Mouse (Mus musculus) kidney, postnatal 14 days (tissue): ENCODE measurements around the gene Thoc7.
"Not testable (repeated sequence)": the region's sequence is repeated elsewhere in the genome, so short reads cannot be mapped to it uniquely, and the experiment has no call there.

Experiments used
- DNase-seq: peaks from one replicate; pipeline ENCODE4 v3.0.0; 2022; ENCODE audit warnings: mixed read lengths

Gene Thoc7

DNA sequence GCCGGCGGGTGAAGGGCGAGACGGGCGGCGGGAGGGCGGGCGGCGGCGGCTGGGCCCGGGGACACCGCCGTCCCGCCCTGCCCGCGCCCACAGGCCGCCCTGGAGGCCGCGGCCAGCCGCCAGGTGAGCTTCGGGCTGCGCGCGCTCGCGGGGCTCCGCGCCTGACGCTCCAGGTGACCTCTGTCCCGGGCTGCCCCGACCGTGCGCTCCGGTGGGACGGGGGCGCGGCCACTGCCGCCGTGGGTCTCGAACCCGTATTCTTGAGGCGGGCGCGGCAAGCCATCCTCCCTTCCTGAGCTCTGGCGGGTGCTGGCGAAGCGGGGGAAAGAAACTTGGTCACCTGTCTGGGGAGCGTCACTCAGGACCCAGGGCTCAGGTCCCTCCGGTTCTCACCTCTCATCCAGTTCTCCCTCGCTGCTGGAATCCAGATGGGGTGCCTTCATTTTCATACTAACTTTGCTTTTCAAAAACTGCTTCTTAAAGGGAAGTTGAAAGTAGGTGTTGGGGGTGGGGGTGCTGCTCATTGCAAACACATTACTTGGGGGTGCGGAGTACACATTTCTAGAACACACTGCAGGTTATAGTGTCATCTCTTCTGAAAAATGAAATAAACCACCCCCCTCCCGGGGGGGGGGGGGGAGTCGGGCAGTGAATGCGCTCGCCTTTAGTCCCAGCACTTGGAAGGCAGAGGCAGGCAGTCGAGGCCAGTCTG, at the start of gene Thoc7, which contains the start of gene Atxn7:
Thoc7 (minus strand) TSS at position 452 of the 712 bp plus-strand sequence.
Atxn7 (plus strand) TSS at position 40 of the 712 bp plus-strand sequence.
- DNase-seq = peak; percentile 68

DNA sequence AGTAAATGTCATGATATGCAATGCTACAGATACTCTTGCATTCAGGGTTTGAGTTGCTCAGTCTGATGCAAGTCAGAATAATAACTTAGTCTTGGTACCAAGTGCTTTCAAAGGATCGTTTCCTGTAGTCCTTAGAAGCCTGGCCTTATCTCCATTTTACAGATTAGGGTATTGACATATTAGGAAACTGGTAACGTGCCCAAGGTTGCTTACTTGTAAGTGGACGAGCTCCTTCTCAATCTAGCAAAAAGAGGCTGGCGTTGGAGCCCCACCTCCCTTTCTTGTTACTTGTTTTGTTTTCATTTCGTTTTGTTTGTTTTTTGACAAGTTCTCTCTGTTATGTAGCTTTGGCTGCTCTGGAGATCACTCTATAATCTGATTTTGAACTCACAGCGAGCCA, 48.1 kb upstream of the Thoc7 start:
- no peak for DNase-seq

DNA sequence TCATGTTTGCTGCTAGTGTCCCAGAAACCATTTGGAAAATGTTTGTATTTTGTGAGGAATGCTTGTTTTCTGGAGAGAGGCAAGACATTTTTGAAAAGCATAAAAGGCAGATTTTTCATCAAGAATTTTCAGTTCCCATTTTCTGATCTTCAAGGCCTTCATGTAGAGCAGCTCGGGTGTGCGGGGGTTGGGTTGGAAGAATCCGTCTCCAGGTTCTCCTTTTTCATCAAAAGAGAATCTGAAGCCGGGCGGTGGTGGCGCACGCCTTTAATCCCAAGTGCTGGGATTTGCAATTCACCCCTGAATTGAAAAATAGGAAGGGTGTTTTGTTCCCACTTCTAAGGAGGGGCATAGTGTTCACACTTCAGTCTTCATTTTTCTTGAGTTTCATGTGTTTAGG, 41.1 kb upstream of the Thoc7 start:
- no peak for DNase-seq

DNA sequence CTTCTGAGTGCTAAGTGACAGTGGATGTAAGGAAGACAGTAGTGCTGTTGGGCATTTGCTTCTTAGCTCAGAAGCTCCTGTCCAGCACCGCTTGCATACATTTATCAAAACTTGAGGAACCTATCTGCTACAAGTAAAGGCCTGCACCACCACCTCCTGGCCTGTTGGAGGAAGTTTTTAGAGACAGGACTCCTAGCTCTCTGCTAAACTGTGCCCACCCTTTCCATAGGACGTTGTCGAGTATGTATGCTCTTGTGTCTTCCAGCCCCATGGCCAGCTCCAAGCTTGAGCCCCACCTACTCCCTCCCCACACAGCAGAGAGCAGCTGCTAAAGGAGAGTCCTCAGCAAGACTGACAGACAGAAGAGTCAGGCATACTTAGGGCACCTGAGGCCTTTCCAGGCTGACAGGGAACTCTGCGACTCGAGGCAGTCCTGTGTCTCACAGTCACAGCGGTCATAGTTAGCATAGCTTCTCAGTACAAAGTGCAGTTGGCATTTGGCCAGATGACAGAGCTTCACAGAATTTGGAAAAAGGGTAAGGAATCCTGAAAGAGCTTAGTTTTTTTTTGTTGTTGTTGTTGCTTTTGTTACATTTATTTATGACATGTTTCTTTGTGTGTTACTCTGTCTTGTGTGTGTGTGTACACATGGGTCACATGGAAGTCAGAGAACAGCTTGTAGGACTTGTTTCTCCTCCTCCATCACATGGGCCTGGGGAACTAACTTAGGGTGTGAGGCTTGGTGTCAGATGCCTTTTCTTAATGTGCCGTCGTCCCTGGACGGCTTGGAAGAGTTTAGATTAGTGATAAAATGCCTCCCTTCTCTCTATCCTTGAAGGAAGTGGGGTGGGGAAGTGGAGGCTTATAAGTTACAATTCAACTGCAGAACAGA, 33.8 kb upstream of the Thoc7 start:
- DNase-seq = peak; percentile 60

DNA sequence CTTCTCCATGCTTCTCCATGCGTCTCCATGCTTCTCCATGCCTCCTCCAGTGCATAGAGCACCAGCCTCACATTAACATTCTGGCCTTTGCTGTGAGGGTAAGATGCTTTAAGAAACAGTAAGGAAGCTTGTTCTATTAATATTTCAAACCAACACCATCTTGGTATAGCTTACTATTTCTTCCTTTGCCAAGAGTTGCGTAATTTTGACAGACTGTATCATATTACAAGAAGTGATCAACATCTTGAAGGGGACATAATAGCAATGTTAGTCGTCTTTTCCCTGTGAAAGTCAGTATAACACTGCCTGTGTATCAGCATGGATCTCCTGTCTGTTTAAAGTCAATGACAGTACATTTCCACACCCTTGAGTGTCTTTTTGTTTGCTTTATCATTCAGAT, 29.1 kb upstream of the Thoc7 start:
- no peak for DNase-seq

DNA sequence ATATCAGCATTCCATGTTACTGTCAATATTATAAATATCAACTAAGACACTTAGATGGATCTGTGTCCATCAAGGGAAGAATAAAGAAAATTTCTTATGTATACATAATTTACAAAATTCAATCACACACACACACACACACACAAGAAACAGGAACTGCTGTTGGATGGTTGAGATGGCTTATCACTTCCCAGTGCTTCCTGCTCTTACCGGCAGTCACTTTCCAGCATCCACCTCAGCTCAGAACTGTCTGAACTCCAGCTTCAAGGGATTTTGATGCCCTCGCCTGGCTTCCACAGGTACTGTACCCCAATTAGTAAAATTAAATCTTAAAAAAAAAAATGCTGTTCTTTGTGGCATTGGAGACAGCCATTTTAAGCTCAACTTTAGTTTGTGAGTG, 26.7 kb upstream of the Thoc7 start:
- DNase-seq = no peak

DNA sequence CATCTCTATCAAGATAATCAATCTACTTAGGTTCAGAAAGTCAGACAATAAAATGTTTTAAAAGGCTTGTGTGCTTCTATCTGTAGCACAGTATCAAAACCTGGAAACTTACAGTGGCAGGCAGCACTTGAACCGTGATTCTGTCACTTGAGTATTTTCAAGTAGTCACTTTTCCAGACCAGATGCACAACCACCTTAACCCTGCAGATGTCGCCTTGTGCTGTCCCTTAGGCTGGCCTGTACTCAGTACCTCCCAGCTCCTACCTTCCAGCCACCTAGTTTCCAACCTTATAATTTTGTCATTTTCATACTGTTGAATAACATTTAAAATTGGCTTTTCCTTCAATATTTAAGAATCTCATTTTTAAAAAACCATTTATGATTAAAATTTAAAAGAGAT, 20.5 kb upstream of the Thoc7 start:
- no peak for DNase-seq

DNA sequence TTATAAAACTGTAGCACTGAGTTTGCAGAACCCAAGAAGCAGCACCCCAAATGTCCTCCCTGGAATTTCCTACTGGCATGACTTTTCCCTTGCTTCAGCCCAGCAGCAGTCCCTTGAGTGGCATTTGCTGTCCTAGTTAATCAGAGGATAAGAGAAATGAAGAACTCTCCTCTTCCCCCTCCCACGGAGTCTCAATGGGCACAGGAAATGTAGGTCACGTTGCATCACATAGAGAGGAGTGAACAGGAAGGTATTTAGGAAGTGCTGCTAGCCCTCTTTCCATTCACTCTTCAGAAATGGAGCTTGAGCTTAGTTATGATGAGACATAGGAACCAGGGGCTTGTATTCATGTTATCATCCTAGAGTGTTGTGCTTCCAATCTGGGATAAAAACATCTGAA, 19.6 kb upstream of the Thoc7 start:
- no peak for DNase-seq

DNA sequence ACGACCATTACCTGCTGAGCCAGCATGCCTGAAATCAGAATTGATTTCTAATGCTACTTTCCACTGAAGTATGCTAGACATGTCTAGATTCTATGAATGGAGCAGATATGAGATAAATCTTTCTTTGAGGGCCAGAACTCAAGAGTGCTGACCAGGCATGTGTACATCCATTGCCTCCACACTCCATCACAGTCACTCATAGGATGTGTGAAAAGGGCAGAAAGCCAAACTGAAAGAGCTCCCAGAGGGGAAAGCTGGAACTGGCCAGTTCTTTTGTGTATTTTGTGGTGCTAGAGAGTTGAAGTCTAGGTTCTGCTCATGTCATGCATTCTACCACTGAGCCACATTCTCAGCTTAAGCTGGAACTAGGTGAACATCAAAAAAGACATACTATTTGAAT, 15.8 kb upstream of the Thoc7 start:
- DNase-seq = no peak

DNA sequence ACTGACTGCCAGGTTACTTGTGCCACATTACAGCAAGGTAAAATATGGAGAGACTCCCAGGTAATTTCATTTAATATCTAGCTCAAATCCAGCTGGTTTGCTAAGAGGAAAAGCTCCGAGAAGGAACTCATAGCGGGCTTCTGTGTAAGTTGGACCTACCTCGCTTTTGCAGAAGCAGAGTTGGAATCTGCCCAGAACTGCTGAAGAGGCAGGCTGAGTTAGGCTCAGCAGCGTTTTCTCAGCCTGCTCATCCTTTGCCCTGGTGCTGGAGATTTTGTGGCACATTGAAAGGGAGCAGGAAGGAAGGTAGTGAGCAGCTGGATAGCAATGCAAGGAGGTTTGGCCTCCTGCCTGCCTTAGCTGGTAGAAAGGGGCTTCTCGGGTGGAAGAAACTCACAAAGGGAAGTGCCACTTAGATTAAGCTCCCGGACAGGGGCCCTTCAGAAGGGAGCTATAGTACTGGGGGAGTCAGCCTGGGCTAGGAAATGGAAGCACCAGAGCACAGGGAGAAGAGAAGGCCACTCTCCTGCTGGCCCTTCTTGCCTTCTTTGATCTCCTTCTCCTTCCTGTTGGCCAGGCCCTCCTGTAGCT, 10.1 kb upstream of the Thoc7 start:
- DNase-seq = no peak

DNA sequence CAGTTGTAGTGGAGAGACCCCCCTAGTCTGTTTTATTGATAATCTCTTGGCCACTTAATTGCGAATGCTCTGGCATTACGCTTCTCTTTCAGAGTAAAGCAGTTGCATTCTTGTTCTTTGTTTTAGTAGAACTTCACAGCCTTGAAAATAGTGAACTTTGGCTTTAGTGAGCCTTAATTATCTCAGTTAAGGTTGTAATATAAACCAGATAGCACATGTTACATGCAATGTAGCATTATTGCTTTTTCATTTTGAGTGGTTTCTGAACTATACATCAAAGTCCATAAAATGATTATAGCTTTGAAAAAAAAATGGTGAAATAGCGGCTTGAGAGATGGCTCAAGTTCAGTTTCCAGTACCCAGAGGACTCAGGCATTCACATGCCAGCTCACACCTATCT, 8.9 kb upstream of the Thoc7 start:
- DNase-seq = no peak

DNA sequence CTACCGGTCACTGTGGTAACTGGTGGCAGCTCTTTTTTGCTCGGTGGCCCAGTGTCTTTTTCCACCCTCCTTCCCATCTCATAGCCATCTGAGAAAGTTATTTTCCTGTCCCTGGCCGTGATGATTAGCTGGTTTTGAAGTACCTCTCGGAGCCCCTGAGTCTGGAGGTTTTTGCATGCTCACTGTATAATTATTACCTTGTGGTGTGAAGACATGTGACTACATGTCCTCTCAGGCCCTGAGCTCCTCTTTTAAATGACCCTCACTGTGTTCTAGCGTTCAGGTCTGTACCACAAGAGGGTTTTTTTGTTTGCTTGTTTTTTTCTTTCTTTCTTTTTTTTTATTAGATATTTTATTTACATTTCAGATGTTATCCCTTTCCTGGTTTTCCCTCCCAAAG, 6.8 kb upstream of the Thoc7 start:
- peak; percentile 21 for DNase-seq

DNA sequence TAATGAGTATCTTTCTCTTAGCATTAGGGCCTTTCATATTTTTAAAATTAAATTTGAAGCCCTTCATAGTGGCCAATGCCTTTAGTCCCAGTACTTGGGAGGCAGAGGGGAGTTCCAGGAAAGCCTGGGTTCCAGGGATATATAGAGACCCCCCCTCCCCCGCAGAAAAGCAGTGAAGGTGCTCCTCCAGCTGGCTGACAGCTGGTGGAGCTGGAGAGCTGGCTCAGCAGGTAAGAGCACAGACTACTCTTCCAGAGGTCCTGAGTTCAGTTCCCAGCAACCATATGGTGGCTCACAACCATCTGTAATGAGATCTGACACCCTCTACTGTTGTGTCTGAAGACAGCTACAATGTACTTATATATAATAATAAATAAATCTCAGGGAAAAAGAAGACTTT, 6.0 kb upstream of the Thoc7 start:
- no peak for DNase-seq

DNA sequence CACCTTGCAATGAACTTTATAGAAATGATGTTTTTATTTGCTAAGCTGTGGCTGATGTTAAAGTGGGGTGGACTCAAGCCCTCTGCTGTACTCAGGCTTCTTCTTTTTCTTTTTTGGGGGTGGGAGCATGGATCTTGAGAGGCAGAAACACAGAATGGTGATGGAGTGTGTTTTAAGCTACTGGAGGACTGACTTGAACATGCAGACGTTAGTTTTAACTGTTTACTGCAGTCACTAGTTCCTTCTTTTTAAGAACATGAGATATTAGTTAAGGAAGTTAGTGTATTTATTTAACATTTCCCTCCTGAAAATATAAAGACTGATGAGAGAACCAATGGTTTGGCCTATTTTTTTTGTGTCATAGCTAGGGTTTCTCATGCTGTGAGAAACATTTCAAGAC, 1.9 kb upstream of the Thoc7 start:
- DNase-seq = no peak

DNA sequence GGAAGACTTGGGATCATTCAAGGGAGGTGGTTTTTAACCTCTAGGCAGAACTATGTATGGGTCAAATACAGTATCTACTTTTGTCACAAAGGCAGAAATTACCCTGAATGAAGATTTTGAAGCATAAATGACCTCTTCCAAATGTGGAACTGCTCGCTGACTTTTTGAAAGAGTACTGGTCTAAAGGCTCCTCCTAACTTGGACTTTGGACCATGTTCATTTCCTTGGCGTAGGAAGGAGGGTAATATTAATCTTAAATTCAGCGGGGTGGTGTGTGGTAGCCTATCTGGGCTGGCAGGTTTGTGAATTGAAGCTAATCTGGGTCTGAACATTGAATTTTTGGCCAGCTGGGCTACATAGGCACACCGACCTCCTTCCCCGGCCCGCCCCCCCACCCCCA, 824 bp upstream of the Thoc7 start:
- DNase-seq = no peak

DNA sequence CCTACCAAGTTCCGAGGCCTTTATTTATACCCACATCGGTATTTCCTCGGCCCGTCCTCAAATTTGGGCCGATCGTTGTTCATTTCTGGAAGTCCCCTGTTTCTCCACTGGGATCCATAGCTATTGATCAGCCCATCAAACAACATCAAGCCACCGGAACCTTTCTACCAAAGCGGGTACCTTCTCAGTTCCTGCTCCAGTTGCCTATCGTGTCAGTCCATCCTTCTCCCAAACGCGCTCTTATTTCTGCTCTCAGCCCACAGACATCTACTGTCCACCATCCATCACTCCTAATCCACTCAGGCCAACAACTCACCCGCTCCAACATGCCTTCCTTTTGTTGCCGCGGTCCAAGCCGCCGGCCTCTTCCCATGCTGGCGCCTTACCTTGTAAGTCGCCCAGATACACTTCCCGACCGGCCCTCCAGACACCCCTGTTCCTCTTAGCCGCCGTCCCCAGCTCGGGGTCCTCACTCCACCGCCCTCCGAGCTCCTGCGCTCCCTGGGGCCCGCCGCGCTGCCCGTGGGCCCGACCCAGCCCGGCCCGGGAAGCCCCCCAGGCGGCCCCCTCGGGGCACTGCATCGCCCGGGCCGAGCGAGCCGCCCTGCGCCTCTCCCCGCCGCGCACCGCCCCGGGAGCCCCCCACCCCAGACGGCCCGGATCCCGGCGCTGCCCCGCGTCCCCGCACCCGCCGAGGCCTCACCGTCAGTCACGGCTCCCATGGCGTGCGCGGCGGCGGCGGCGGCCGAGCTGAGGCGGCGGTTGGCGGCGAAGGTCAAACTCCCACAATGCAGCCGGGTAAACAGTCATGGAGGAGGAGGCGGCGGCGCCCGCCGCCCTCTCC, 948 bp downstream of the Thoc7 start:
- peak; percentile 78 for DNase-seq

DNA sequence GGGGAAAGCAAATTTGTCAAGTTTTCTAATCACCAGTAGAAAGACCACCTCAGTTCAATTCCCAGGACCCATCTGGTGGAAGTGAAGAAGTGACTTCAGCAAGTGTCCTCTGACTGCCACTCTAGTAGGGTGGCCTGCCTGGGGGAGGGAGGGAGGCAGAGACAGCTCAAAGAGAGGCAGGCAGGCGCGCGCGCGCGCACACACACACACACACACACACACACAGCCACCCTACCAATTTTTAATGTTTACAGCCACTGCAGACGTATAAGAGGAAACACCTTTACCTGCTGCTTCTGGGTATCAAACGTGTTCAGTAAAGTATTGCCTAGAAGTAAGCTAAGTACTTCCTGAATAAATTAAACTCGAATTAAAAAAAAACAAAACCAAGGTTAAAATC, 1.6 kb downstream of the Thoc7 start:
- DNase-seq = peak; percentile 38

DNA sequence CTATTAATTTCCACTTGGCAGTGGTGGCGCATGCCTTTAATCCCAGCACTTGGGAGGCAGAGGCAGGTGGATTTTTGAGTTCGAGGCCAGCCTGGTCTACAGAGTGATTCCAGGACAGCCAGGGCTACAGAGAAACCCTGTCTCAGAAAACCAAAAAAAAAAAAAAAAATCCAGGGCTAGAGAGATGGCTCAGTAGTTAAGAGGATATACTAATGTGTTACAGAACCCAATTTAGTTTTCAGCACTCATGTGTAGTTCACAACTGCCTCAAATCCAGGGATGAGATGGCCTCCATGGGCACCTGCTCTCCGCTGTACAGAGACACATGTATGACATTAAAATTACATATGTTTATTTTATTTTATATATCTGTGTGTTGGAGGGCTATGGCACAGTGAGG, 9.5 kb downstream of the Thoc7 start:
- not testable (repeated sequence) for DNase-seq

DNA sequence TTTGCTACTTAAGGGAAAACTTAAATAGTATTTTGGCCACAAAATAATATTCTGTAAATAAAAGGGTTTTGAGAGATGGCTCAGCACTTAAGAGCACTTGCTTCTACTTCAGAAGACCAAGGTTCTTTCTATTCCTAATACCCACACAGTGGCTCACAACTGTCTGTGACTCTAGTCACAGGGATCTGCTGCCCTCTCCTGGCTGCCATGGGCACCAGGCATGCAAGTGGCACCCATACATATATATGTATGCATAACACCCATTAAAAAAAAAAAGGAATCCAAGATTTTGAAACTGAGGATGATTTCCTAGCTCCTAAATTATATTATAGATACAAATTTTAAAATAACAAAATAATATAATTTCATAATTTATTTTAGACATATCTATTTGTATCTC, 11.3 kb downstream of the Thoc7 start:
- peak; percentile 27 for DNase-seq

DNA sequence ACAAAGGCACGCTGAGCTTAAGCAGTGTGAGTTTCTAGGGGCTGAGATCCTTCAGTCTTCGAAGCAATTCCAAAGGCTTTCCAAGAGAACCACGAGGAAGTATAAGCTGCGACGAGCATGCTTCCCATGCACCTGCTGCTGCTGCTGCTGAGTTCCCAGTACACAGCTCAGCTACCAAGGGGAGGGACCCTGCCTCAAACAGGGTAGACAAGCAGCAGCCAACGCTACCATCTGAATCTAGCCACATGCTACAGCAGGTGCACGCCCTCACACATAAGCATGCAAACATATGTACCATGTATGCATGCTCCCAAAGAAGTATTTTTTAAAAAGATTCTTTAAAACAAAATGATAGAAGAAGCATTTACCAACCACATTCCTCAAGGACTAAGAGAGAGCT, 13.3 kb downstream of the Thoc7 start:
- DNase-seq = no peak

DNA sequence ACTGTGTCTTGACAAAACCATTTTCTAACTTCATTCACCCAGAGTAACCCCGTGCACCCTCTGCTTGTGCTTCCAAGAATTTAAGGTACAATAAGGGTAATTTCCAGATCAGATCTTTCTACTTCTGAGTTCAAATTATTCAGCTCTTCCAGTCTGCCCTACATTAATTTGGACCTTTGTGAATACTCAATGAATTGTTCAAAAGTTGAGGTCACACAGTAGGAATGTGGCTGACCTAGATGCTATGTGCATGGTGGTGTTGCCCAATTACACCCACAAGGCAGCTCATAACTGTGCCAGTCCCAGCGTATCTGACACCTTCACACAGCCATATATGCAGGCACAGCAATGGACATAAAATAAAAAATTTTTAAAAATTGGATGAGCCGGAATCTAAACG, 17.0 kb downstream of the Thoc7 start:
- no peak for DNase-seq

DNA sequence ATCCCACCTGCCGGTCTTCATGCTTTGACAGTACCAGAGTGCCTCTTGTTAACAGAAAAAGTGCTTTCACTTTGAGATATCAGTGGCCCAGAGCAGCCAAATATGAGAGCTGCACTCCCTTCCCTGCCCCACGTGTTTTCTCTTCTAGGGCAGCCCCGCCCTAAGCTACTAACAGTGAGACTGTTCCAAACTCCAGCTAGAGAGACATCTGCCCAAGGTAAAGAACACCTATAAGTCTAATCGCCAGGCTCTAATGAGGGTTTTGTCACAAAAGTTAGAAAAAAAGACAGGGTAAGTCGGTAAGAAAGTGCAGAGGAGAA, 27.6 kb downstream of the Thoc7 start:
- DNase-seq = no peak
